Mouse (Mus musculus) left cerebral cortex, postnatal 10 days (tissue): ENCODE measurements around the gene Tgtp2. TPM values are rescaled to one million over a fixed set of nuclear protein-coding genes. Genes with fewer than 3 reads are reported as not detected.
"Not testable (repeated sequence)": the region's sequence is repeated elsewhere in the genome, so short reads cannot be mapped to it uniquely, and the experiment has no call there.

Experiments used
- DNase-seq, 2 experiments: peaks; one replicate each; pipeline ENCODE4 v3.0.0; 2021 to 2022; ENCODE audit warnings: low spot score in 2 of 2, mixed read lengths in 1 of 2; ENCODE audit errors: extremely low spot score in 1 of 2
- intact Hi-C: fragments of 180-260 bp; cut with DNase I; formaldehyde crosslinking; loops from one replicate; pipeline ENCODE4 v1.15.1; 2025
- total RNA-seq, 2 experiments: library from RNA; stranded (reverse); gene quantifications; 2 replicates each; pipeline ENCODE4 v1.2.3; 2021

The Tgtp2 gene
- total RNA-seq, 2 experiments from 2014 or later, result not detected

DNA sequence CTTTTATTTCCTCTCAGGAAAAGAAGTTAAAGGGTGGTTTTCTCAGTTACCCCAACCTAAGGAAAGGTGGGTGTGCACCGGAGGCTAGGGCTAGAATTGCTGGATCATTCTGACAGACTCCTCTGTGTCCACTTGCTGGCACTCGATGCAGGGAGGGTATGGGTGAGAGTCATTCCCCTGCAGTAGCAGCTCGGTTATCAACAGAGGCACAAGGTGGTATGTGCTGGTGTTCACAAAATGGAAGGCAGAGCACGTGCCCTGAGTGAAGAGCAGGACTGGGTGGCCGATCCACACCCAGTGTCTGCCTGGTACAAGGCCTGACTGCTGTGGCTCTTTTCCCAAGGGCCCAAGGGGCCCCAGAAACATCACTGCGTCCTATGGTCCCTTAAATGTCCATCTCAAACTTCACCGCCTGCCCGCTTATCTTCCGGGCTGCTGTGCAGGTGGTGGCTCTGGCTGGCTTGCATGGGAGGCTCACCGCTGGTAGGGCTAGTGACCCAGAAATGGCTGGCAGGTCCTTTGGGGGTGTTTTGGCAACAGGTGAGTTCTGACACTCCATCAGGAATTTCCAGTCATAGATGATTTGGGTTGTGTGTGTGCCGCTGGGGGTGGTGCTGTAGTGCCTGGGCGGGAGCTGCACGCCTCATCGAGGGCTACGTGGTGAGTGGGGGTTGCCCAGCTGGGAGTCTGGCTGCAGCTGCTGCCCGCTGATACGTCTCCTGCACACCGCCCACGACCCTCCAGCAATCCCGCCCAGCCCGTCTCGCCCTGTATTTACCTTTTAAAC is 24.0 kb upstream of the Tgtp2 start:
- DNase-seq, result peak in 1 of 2 experiments; percentile 54
- intact Hi-C loops, result no loop called here

DNA sequence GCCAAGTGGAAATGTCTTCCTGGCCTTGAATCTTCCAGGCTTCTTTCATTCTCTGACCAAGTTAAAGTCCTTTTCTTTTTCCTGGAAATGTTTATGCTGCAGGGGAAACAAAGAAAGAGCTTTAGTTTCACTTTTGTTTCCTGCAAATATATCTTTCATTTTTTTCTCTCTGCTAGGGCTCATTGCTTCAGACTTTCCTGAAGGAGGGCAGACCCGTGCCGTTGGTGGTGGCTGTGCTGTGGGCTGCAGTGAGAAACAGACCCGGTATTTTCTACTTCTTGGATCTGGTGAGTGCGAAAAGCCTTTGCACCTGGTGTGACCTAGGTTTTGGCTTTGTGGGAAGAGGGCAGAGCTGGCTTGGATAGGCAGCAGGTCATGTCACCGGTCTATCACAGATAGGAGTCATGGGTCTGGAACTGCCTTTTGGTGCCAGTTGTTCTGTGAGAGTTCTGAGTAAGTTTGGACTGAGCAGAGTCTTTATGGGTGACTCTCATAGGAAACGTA is 22.9 kb upstream of the Tgtp2 start:
- DNase-seq, result no peak
- intact Hi-C loops, result no loop called here

DNA sequence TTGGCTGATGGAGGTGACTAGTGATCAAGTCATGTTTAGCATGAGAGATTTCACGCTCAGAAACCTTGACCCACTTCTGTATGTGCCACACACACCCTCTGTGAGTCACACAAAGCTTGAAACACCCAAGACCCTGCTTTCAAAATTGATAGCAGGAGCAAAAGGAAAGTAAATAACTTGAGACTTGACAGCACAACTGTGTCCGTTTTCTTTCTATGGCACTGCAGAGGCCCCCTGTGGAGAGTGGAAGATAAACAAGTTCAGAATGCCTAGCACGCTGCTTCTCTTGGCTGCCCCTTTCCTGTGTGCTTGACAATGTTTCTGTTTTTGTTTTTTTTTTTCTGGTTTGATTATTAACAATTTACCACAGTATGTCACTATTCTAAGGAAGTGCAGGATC is 20.9 kb upstream of the Tgtp2 start:
- intact Hi-C loops, result no loop called here
- DNase-seq, result peak in 1 of 2 experiments; percentile 45

DNA sequence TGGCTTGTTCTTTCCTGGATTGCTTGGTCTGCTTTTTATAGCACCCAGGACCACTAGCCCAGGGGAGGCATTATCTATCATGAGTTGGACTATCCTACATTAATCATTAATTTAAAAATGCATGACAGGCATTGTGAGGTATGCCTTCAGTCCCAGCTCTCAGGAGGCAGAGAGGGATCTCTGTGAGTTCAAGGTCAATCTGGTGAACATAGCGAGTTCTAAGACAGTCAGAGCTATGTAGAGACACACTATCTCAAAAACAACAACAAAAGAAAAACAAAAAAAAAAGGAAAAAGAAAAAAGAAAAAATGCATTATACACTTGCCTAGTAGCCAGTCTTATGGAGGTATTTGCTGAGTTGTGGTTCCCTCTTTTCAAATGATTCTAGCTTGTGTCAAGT is 20.4 kb upstream of the Tgtp2 start:
- intact Hi-C loops, result no loop called here
- DNase-seq, result no peak

DNA sequence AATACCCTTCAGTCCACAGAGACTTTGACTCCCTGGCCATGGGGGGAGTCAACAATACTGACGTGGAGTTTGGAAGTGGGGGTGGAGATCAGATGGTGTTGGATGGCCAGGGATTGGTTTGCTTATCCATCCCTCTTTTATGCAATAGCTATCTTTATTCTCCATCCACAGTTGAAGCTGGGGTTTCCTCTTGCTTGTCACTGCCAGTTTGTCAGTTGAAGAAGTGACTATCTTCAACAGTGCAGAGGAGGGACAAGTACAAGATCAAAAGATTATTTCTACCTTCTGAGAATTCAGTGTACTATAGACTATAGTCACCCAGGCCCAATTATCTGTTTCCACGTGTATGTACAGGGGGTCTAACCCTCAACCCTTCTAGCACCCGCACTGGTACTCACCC is 19.8 kb upstream of the Tgtp2 start:
- intact Hi-C loops, result no loop called here
- DNase-seq, result no peak

DNA sequence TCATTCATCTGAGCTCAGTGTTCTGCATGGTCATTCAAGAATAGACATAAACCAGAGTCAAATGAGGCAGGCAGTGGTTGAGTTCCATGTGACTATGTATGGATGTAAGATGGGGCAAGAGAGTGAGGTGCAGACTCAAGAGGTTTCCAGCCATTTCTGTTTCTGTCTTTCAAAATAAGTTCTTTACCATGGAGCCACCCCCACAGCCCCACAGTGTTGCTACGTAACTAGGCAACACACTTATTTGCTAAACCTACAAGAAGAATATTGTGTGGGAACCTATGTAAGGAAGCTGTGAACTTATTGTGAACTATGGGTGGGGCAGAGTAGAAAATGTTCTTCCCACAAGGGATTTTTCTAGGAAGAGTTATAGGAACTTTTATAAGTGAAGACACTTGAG is 19.1 kb upstream of the Tgtp2 start:
- DNase-seq, result peak in 1 of 2 experiments; percentile 9
- intact Hi-C loops, result no loop called here

DNA sequence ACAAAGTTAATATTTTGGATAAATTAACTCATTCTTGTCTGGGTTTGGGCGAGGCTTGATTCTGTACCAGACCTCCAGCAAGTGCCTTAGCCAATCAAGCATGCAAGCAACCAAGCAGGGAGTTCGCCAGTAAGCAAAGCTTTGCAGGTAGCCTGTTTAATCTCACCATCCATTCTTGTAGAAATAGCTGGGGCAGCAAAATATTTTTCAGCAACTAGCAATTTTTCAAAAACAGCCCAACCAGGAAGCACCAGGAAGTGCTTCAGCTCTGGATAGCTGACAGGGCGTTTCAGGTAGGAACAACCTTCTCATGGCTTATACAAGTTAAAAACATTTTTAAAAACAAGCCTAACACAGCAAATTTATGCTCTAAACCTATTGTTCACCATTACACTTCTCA is 17.9 kb upstream of the Tgtp2 start:
- intact Hi-C loops, result no loop called here

DNA sequence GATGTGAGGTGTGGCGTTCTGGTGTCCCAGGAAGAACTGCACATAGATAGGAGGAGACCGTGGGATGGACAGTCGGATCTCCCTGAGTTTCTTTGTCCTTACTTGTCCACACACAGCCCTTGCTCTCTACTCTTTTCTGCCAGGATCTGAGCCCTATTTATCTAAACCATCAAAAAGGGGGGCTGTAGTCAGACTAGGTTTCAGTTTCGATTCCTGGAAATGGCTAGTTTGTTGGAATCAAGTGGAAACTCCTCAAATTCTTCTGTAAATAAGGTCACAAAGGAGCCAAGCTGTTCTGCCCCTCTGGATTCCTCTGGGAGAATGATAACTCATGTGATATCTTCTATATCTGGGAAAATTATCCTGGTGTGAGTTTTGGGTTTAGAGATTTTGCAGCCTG is 17.4 kb upstream of the Tgtp2 start:
- intact Hi-C loops, result no loop called here
- DNase-seq, result no peak

More for the DNA sequence above, 17.9 kb upstream of the Tgtp2 start:
- DNase-seq, result no peak

DNA sequence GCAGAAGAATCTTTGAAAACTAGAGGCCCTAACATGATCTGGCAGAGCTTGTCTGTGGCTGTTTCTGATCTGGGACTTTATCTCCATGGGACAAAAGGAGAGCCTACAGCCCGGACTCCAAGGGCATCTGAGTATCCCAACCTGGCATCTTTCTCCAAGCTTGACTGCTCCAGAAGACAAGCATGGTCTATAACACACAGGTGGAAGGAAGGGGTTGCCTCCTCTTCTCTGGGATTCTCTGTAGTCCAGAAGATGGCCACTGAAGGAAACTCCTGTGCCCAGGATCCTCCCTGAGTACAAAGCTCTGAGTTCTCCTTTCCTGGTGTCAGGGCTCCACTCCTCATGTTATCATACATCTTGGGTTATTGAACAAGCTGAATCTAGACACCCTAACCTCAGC is 16.6 kb upstream of the Tgtp2 start:
- intact Hi-C loops, result no loop called here

DNA sequence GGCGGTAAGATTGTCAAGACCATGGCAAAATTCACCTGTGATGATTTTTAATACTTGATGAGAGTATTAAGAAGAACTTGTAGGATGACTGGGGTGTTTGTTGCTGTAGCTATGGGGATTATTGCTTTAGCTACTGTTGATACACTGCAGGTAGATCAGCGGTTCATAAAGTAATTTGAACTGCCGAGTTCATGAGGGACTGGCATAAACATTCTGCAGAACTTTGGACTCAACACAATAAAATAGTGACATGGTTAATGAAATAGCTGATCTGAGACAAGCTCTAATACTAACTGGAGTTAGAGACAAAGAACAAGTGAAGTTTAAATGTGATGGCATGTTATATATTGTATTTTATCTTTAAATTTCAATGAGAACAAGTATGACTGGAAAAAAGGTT is 14.7 kb upstream of the Tgtp2 start:
- DNase-seq, result no peak
- intact Hi-C loops, result no loop called here

More for the DNA sequence above, 16.6 kb upstream of the Tgtp2 start:
- no peak for DNase-seq

DNA sequence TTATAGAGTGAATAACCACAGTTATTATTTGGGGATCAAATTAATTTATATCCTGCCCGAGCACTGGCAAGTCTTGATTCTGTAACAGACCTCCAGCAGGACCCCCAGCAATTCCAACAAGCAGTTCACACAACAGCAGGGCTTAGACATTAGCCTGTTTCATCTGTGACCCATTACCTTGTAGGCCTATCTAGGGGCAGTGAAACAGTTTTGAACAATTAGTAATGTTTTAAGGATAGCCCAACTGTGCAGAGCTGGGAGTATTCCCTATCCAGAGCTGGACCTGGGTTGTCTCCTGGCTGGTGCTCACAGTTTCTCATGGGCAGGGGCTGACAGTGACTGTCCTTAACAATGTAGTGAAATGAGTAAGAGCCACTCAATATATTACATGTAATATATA is 13.0 kb upstream of the Tgtp2 start:
- intact Hi-C loops, result no loop called here
- no peak for DNase-seq

DNA sequence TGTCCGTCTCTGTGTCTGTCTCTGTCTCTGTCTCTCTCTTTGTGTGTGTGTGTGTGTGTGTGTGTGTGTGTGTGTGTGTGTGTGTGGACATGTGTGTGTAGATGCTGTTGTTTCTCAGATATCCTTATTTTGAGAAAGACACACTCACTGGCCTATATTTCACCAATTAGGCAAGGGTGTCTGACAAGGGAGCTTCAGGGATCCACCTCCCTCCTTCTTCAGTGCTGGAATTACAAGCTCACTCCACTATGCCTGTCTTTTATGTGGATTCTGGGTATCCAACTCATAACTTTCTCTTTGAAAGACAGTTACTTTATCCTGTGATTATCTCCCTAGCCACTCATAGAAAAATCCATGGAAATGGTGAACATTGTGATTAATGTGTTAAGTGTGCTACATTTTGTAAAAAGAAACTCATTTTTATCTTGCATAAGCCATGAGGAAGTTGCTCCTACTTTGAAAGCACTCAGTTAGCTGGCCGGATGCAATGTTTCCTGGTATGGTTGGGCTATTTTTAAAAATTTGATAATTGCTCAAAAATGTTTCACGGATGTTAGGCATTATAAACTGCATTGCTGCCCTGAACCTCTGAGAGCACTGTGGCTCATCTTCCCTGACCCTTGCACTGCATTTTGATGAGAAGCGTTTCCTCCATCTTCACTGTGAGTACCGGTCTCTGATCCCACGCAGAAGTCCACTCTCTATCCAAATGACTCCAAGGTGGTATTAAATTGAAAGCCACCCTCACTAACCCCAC is 12.2 kb upstream of the Tgtp2 start, which contains the start of gene Ifi47:
TSS of gene Ifi47 (plus strand) at position 587 of the 757 bp plus-strand sequence.
- intact Hi-C loops, result not testable (repeated sequence)
- peak in 1 of 2 experiments; percentile 22 for DNase-seq

DNA sequence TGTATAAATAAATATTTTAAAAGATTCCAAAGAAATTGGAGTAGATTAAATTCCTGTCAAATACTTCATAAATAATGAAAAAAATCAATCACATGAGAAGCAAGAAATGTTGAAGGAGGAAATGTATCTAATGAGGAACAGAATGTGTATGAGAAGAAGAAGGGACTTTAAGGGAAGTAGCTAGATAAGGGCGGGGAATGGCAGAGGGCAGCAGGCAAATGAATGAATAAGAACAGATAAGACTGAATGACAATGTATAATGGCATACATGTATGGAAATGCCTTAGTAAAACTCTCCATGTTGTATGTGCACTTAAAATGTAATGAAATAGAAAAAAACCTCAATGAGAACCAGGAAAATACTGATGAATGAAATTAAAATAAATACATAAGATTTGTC is 4.4 kb upstream of the Tgtp2 start:
- DNase-seq, result no peak
- intact Hi-C loops, result no loop called here

DNA sequence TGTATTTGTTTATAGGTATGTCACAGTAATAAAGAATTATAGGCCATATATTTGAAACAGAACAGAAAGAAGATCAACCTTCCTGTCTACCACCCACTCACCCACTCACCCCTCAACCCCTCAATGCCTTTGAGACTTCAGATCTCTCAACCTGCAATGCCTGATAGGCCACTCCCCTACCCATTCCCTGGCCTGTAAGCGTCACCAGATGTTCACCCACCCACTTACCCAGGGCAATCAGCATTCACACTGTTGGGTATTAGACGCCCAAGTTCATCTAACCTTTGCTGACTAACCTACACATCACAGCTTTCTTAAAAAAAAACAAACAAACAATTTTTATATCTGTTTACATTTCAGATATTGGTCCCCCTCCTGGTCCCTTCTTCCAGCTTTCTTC is 2.1 kb downstream of the Tgtp2 start:
- intact Hi-C loops, DNase-seq: not testable (repeated sequence)

DNA sequence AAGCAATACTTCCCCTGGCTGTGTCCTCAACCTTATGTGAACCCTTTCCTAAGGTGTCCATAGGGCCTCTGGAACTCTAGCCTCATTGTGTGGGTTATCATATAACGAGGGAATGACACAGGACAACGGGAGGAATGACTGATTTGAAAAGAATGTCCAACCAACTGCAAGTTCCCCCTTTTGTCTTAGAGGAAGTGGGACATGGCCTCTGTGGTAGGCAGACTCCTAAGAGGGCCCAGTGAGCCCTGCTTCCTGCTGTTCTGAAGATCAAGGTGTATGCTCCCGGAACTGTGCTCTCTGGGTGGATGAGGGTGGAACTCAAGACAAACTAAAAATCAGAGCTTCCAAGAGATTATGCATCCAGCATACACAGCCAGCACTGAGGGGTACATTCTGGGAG is 3.9 kb downstream of the Tgtp2 start:
- DNase-seq, intact Hi-C loops: not testable (repeated sequence)

DNA sequence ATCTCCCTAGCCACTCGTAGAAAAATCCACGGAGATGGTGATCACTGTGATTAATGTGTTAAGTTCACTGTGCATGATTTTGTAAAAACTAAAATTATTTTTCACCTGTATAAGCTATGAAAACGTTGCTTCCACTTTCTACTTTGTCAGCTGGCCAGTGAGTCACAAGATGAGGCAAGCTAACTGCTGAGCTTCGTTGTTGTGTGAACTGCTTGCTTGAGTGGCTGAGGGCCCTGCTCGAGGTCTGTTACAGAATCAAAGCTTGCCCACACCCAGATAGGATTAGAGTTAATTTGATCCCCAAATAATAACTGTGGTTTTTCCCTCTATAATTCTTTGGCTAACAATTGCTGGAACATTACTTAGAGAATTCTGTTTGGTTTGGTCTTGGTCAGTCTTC is 12.1 kb downstream of the Tgtp2 start:
- intact Hi-C loops, DNase-seq: not testable (repeated sequence)

DNA sequence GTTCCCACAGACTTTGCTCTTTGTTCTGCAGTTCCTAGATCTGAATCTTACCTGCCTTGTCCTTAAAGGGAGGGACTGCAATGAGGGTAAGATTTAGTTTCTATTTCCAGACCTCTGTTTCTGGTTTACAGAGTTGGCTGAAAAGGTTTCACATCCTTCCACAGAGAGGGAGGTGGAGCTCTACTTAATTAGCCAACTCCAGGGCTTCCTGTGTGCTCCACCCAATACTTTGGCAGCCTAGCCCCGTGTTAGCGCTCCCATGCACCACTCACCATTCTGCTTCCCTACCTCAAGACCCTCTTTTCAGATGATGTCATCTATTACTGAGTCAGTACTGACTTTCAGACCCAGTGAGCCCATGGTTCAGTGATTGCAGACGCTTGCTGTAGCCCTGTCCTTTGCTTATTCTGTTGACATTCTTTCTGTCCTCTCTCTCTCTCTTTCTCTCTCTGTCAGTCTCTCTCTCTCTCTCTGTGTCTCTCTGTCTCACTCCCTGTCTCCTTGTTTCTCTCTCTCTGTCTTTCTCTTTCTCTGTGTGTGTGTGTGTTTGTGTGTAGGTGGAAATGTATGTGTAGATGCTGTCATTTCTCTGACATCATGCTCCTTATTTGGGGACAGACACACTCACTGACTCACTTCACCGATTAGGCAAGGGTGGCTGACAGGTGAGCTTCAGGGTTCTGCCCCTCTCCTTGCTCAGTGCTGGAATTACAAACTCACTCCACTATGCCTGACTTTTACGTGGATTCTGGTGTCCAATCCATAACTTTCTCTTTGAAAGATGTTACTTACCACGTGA is 12.7 kb downstream of the Tgtp2 start, which contains the start of gene 9930111J21Rik2:
TSS of gene 9930111J21Rik2 (minus strand) at position 150 of the 799 bp plus-strand sequence.
- DNase-seq, intact Hi-C loops: not testable (repeated sequence)

DNA sequence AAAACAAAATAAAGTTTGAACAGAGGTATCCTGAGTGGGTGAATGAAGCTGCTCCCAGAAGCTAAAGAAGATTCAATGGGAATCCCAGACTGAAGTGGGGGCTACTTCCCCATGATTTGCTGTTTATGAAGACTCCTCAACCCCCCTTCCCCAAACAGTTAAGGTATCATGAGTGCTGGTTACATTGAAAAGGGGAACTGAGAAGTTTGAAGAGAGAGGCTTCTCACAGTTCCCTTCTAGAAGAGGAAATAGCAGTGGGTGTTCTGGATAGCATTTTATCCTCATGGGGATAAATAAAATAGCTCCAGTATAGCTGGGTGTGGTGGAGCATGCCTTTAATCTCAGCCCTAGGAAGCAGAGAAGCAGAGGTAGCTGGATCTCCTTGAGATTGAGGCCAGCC is 13.9 kb downstream of the Tgtp2 start:
- DNase-seq, intact Hi-C loops: not testable (repeated sequence)

DNA sequence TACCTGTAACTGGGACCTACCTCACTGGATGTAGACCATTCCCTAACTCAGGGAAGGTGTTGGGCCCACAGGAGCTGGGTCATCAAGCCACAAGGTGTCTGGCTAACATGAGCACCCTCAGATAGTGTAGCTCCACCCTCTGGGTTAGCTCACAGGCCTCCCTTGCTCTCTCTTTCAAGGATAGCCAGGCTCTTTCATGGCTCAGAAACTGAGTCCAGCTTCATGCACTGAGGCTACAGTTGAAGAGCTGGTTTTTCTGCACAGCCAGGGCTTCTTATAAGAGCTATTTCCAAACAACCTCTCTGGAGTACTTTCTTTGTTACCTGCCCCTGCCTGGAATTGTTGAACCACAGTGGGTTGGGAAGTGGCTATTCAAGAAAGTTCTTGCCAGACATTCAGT is 51.9 kb downstream of the Tgtp2 start:
- DNase-seq, intact Hi-C loops: not testable (repeated sequence)
